In the genomic region with DNA sequence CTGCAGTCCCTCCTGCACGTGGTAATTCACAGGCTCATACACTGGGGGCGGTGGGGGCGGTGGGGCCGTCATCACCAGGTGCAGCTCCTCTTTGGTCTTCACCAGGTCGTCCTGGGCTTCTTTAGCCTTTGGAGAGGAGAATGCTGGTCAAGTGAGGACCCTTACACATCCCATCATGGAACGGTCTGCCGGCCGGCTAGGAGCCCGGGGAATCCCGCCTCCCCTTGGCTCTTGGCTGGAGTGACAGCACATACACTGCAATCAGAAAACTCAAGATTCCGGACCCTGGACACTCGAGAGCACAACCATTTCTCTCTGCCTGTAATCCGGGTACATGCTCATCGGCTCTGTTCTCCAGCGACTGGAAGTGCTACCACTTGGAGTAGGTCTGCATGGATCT, we compare ENCODE assay signal across 29 mouse cellular contexts. TPM values are rescaled to one million over a fixed set of nuclear protein-coding genes. Genes with fewer than 3 reads are reported as not detected.
DNase-seq lines count a peak whose midpoint lies in the region; ATAC-seq lines count a peak whose summit lies in the region.
"Had no signal": no experiment of that assay in that cellular context is flagged by ENCODE, and none has a peak within 500 bp of the region (broad histone marks: within the 10 kb centered on the region; RNA-seq: fewer than 3 reads in every experiment).

No protein-coding gene starts in this region.

- no peaks in the 10 kb centered on the region for H3K9me3 ChIP-seq in hindbrain, embryonic 10.5 days
- H3K9me3 ChIP-seq in hindbrain, embryonic 11.5 days (ENCODE audit: control insufficient read depth, low read length), result no peaks in the 10 kb centered on the region
- H3K9me3 ChIP-seq: embryonic facial prominence, embryonic 13.5 days; forebrain, embryonic 13.5 days; heart, embryonic 13.5 days; hindbrain, embryonic 12.5 days; limb, embryonic 12.5 days; liver, embryonic 13.5 days; midbrain, embryonic 12.5 days; neural tube, embryonic 15.5 days had no signal

- peaks cover 87% of the 10 kb centered on the region for H3K4me1 ChIP-seq in hindbrain, embryonic 10.5 days (replicated peaks)
- H3K4me1 ChIP-seq in hindbrain, embryonic 11.5 days (replicated peaks; ENCODE audit: control insufficient read depth, insufficient read depth, low read length), result peaks cover 6% of the 10 kb centered on the region; the same call in 1 of the 2 replicates

- H3K4me3 ChIP-seq in hindbrain, embryonic 10.5 days, result no peak overlapping the region
- no peak overlapping the region for H3K4me3 ChIP-seq in hindbrain, embryonic 11.5 days (ENCODE audit: low read depth, low read length)
- H3K4me3 ChIP-seq: embryonic facial prominence, embryonic 13.5 days; forebrain, embryonic 13.5 days; heart, embryonic 13.5 days; hindbrain, embryonic 12.5 days; limb, embryonic 12.5 days; liver, embryonic 13.5 days; midbrain, embryonic 12.5 days; myocyte; neural tube, embryonic 15.5 days had no signal

- no peak overlapping the region for H3K9ac ChIP-seq in hindbrain, embryonic 11.5 days (ENCODE audit: low read depth, low read length)
- H3K9ac ChIP-seq: embryonic facial prominence, embryonic 13.5 days; forebrain, embryonic 13.5 days; heart, embryonic 13.5 days; hindbrain, embryonic 12.5 days; limb, embryonic 12.5 days; liver, embryonic 13.5 days; midbrain, embryonic 12.5 days; neural tube, embryonic 15.5 days had no signal

- no peaks in the 10 kb centered on the region for H3K27me3 ChIP-seq in hindbrain, embryonic 10.5 days (ENCODE audit: insufficient read depth, poor library complexity, severe bottlenecking)
- H3K27me3 ChIP-seq in hindbrain, embryonic 11.5 days (ENCODE audit: control insufficient read depth, insufficient read depth, low read length), result no peaks in the 10 kb centered on the region
- H3K27me3 ChIP-seq: CH12.LX; embryonic facial prominence, embryonic 13.5 days; forebrain, embryonic 13.5 days; heart, embryonic 13.5 days; hindbrain, embryonic 12.5 days; limb, embryonic 12.5 days; liver, embryonic 13.5 days; neural tube, embryonic 15.5 days; Patski had no signal

- peak overlapping the region; percentile 70 for H3K27ac ChIP-seq in hindbrain, embryonic 10.5 days
- no peak overlapping the region for H3K27ac ChIP-seq in hindbrain, embryonic 11.5 days (ENCODE audit: low read depth, low read length)
- H3K27ac ChIP-seq: embryonic facial prominence, embryonic 13.5 days; forebrain, embryonic 13.5 days; hindbrain, embryonic 12.5 days; hindbrain, postnatal 0 days; limb, embryonic 12.5 days; liver, embryonic 13.5 days; midbrain, embryonic 12.5 days; neural tube, embryonic 15.5 days had no signal

- H3K36me3 ChIP-seq in hindbrain, embryonic 10.5 days, result peaks cover 54% of the 10 kb centered on the region
- H3K36me3 ChIP-seq in hindbrain, embryonic 11.5 days (ENCODE audit: control insufficient read depth, insufficient read depth, low read length), result peaks cover 2% of the 10 kb centered on the region; the same call in 1 of the 2 replicates

- no peak overlapping the region for H3K4me2 ChIP-seq in hindbrain, embryonic 11.5 days (replicated peaks; ENCODE audit: low read depth, low read length)
- H3K4me2 ChIP-seq: embryonic facial prominence, embryonic 13.5 days; forebrain, embryonic 13.5 days; heart, embryonic 13.5 days; hindbrain, embryonic 12.5 days; limb, embryonic 12.5 days; liver, embryonic 13.5 days; midbrain, embryonic 12.5 days; neural tube, embryonic 15.5 days had no signal

- peak; percentile 0 to 1 for DNase-seq in cerebellum, postnatal 25 days
- DNase-seq in cerebellum, adult 11-12 months, result no peak
- peak; percentile 2 for DNase-seq in hindbrain, embryonic 10.5 days (ENCODE audit: low spot score)
- no peak for DNase-seq in hindbrain, embryonic 11.5 days (ENCODE audit: low spot score)
- peak; percentile 2 for DNase-seq in lung, postnatal 10 days
- DNase-seq in lung, postnatal 25 days (ENCODE audit: low spot score), result no peak
- DNase-seq in thymus, postnatal 4 days, result peak; percentile 10
- DNase-seq in thymus, postnatal 0 days (ENCODE audit: low spot score), result no peak
- DNase-seq: adrenal gland, postnatal 10 days; cerebellum, adult 11 months; cerebellum, adult 9-11 months; gastrocnemius, postnatal 25 days; heart, adult 18-20 months; heart, postnatal 14 days; liver, embryonic 13.5 days; lung, postnatal 14 days; right cerebral cortex, postnatal 14 days had no signal

- WGBS in hindbrain, embryonic 10.5 days, result 92% methylated on average over 15 of the region's 15 CpGs
- WGBS in hindbrain, embryonic 11.5 days, result 95% methylated on average over 15 of the region's 15 CpGs

- ATAC-seq in hindbrain, embryonic 11.5 days (ENCODE audit: low FRiP score), result no peak
- ATAC-seq: forebrain, embryonic 13.5 days; hindbrain, postnatal 0 days; intestine, embryonic 16.5 days; Patski had no signal

RNA-seq across cellular contexts. Expression of gene Ezr, which starts 42.8 kb away (rescaled TPM):
- 85.2 and 99.4 TPM in 2 replicates for polyA plus RNA-seq in hindbrain, embryonic 10.5 days (2016; fragmentation: Nextera tagmentation; extraction: Ambion mirVana)
- polyA plus RNA-seq in hindbrain, embryonic 11.5 days (2014; fragmentation: Nextera tagmentation; extraction: Ambion mirVana), result 73.8 and 91.1 TPM in 2 replicates
- polyA plus RNA-seq in thymus, postnatal 0 days (2015; fragmentation: Nextera tagmentation; extraction: Ambion mirVana), result 385 and 387 TPM in 2 replicates

Comparison
In these comparisons a context has a peak if more than half of its experiments do, and no peak if none do; other contexts are left out.
1. DNase-seq: peak in cerebellum, postnatal 25 days (2 of 2), hindbrain, embryonic 10.5 days (single experiment), lung, postnatal 10 days (single experiment) and thymus, postnatal 4 days (single experiment); none in cerebellum, adult 11-12 months (single experiment), hindbrain, embryonic 11.5 days (single experiment), lung, postnatal 25 days (single experiment) and thymus, postnatal 0 days (single experiment).